Mouse (Mus musculus): ENCODE measurements around the gene Hps3. TPM values are rescaled to one million over a fixed set of nuclear protein-coding genes. Genes with fewer than 3 reads are reported as not detected.
"Not testable (repeated sequence)": the region's sequence is repeated elsewhere in the genome, so short reads cannot be mapped to it uniquely, and the experiment has no call there.

Hps3 gene
- total RNA-seq (2021), result 10 to 100 TPM; 17.9 to 18.2 TPM
- long read RNA-seq, full-length matches to known transcripts, result 10 of 15 reads
- long read RNA-seq, partial matches to known transcripts, result 0 of 15 reads
- long read RNA-seq, other reads (novel, unspliced or antisense), result 5 of 15 reads

DNA sequence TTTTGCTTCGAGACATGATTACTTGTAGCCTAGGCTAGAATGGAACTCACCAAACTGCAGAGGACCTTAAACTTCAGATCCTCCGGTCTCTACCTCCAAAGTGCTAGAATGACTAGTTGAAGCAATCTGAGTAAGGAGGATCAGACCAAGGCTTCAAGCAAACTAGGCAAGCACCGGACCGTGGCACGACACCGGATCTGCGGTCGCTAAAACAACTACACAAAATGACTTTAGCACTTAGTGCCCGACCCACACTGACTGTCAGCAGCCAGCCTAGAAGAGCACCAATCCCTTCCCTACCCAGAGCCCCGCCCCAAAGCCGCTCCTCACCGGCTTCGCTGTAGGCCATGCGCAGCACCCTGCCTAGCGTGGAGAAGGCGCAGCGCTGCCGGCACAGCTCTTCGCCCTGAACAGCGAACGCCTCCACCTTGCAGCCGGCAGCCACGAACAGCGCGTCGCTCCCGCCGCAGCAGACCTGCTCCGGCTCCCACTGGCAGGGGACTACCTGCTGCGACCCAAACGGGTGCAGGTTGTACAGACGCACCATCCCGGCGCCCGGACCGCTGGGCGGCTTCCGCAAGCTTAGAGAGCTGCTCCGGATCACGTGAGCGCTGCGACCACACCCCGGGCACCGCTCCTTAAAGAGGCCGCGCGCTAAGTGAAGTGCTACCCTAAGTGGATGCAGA lies at the start of gene Hps3:
Gene Hps3 (minus strand): TSS at position 597 of the 686 bp plus-strand sequence.
- peak; percentile 85 to 93 for DNase-seq (ENCODE audit: low spot score in 2 of 2)

DNA sequence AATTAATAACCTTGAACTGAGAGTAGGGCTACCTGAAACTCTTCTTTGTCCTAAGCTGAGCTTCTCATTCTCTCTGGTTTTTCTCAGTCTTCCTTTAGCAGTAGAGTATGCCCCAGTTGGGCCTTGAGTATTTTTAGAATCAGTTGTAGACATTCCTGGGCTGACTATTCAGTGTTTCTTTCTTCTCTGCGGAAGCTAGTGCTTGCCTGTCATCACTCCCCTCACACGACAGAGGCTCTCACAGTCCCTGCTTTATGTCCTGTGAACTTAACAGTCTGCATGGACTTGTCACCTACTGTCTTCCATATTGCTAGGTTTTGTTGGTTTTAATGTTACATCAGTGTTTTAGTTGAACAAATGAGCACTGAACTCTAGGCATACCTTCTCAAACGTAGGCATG lies 47.0 kb upstream of the Hps3 start:
- no peak for DNase-seq (ENCODE audit: low spot score in 2 of 2)

DNA sequence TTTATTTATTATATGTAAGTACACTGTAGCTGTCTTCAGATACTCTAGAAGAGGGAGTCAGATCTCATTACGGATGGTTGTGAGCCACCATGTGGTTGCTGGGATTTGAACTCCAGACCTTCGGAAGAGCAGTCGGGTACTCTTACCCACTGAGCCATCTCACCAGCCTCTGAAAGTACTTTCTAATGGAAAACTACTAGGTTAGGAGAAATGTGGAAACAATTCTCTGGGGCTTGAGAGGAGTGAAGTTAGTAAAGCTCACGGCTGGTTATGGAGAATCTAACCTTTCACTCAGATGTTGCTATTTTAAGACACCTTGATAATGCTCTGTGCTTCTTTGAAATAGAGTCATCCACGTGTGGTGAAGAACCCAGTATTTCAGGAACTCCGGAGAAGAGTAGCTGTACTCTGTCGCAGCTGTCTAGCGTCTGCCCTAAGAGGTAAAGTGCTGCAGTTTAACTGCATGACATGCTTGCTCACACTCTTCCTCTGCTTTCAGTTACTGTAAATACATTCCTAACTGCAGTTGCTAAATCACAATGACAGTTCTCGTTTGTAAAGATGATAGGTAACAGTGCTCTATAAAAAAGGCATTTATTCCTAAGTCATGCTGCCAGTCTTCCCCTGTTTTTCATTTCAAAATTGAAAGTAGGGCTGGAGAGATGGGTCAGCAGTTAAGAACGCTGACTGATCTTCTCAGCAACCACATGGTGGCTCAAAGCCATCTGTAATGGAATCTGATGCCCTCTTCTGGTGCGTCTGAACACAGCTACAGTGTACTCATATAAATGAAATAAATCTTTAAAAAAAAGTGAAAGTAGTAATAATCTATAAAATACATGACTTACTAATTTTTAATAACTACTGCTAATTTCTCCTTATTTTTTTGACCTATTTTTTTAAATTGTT lies 41.3 kb upstream of the Hps3 start:
- no peak for DNase-seq (ENCODE audit: low spot score in 2 of 2)

DNA sequence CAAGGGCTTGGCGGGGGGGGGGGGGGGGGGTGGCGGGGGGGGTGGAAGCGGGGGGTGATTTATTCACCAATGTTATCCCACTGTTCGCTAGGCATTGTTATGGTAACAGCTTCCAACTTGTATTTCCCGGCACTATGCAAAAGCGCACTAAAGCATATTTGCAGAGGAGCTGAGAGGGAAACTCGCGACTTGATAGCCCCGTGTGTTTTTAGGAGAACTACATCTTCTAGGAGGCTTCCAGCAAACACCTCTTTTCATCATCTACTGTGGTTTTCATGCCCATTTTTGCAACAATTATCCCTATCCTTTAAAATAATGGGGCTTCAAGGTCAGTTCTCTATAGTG lies 23.1 kb upstream of the Hps3 start:
- no peak for DNase-seq (ENCODE audit: low spot score in 2 of 2)

DNA sequence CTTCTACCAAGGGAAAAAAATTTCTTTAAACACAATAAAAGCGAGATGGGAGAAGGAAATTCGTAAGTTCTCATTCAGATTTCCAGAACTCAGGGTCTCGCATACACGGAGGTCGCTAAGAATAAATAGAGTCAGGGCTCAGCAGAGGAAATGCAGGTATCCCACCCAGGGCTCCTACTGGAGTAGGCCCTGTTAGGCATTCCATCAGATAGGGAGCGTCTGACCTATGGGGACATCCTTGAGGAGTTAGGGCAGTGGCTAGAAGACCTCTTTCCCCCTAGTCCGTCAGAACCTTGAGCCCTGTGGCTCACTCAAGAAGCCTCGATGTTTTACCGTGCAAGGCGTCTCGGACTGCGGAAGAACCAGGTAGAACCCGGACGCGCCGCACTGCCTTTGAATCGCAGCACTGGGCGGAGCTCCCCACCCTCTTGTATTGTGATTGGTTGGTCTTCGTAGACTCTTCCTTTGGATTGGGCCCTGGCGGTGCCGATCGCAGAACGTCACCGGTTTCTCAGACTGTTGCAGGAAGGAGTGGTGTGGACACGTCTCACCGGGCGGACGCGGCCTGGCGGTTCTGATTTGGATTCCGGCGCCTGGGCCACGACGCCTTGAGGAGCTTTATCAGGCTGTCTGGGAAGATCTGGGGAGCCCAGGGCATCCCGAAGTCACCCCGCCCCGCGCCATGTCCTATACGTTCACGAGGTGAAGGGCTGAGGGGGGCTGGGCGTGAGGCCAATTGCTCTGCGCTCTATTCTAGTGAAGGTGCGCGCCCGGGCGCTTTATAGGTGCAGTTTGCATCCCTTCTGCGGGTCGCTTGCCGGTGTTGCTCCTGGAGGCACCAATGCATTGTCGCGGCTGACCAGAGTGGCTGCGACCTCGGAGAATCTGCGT lies 22.4 kb upstream of the Hps3 start, which contains the start of gene Hltf:
Gene Hltf (plus strand): TSS at position 506 of the 891 bp plus-strand sequence.
- DNase-seq (ENCODE audit: low spot score in 2 of 2), result peak; percentile 92 to 98

DNA sequence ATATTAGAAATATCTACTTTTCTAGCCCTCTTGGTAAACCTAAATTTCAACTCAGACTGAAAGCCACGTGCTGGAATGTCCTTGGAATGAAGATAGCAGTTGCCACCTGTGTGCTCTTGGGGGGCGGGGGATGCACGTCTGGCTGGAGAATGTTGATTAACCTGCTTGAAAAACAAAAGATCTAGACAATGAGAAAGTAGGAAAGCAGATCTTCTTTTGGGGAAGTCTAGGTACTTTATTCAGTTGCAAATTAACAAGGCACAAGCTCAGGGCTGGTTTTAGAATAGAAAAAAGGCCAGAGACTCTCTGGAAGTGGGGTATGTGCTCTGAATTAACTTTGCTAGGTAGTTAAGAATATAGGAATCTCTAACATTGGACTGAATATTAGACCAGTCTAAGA lies 9.6 kb upstream of the Hps3 start:
- not testable (repeated sequence) for DNase-seq (ENCODE audit: low spot score in 2 of 2)

DNA sequence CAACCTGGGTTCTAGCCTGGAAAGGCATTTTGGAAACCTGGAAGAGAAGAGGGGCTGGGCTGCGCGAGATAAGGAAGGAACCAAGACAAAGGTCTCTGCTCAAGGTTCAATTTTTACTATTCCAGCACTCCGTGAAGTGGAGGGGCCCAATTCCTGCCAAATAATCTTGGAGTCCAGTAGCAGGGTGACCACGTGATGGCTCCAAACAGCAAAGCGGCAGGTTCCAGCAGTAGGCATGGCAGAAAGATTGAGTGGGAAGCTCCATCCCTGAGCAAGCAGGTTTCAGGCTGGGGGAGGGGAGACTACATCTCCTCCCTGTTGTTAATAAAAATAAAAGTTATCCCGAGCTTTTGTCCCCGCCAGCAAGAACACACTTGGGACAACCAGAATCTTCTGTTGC lies 6.3 kb upstream of the Hps3 start:
- DNase-seq (ENCODE audit: low spot score in 2 of 2), result not testable (repeated sequence)

DNA sequence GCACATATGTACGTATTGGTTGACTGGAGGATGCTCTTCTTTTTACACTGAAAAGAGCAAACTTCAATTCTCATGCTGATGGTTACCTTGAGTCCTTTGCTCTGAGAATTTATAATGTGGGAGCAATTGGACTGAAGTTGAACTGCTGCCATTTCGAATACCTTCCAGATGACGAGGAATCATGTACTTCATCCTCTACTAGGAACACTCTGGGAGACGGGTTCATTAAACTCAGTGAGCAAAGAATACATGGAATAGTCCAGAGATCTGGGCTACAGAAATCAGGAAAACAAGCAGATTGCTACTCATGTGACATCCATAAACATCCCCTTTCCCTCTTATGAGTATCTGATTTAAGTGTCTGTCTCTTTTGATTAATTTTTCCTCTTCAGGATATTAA lies 954 bp upstream of the Hps3 start:
- no peak for DNase-seq (ENCODE audit: low spot score in 2 of 2)

DNA sequence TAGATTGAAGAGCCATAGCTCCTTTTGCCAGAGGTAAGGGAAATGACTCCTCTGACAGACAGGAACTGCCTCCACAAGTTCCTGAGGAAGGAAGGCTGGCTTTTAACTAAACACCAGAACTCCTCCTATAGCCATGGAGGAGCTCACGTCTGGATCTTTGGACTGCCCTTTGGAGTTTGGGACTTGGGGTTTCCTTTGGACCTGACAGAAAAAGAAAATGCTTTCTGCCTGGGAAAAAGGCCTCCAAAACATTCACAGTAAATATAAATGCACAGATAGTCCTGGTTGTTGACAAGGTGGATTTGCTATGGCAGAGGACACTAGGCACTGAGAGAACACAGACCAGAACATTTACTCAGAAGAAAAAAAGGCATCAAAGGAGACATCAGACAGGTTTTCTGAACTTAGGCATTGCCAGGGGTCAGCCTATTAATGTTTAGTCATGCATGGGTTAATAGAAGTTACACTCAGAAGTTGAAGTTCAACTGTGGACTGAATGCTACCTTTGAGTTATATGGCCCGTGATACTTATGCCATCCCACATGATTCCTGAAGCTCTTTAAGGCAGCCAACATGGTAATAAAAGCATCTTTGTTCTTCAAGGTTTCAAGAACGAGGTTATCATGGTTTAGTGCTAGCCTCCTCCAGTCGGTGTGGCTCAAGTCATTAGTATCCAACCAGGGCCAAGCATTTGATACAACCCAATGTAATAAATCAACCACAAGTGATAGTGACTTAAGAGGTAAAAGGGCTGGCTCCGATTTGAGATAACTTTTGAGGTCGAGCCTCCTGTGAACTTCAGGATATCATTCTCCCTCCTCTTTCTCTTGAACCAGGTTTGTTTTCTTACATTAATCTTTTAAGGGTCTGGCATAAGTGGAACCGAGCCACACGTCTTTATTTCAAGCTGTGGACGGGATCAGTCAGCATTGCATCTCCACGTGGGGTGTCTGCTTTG lies 1.1 kb downstream of the Hps3 start:
- no peak for DNase-seq (ENCODE audit: low spot score in 2 of 2)

DNA sequence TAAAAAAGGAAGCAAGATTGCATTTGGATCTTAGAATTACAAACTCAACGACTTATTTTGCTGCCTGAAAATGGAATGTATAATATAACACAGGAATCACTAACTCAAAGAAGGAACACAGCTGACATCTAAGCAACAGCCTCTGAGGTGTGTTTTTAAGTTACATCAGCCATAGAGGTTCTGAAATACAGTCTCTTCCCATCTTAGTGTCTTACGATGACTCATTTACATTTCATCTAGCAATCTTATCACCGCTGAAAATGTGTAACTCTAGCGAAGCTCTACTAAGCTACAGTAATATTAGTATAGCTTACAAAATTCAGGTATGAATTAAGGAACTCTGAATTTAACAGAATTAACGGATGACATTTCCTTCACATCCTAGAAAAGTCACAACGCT lies 4.3 kb downstream of the Hps3 start:
- DNase-seq (ENCODE audit: low spot score in 2 of 2), result no peak

DNA sequence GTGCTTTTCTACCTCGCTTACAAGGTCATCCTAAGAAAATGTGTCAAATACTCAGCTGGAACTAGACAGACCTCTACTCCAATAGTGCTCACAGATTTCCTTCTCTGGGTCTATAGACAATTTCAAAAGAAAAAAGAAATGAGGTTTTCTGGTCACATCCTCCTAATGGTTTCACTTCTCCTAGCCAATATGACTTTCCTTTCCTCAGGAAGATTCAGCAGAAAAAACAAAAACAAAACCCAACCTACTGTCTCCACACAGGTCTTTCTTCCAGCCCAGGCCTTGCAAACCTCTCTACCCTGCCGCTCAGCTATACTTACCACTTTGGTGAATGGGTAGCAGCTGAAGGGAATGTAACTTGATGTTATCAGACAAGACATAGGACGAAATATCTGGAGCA lies 6.5 kb downstream of the Hps3 start:
- no peak for DNase-seq (ENCODE audit: low spot score in 2 of 2)

DNA sequence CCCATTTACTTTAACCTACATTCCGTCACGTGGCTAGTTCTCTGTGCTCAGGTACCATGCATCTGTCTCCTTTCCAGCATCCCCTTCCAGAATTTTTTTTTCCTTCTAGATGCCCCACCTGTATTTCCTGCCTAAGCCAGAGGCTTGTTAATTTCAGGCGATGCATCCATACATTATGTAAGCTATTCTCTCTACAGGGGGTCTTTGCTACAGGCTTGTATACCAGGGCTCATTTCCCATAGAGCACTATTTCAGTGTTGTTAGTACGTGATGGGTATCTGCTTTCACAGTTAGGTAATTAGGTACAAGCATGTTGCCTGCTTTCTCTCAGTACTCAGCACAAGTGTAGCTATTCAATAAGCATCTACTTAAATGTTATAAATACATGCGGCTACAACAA lies 7.3 kb downstream of the Hps3 start:
- DNase-seq (ENCODE audit: low spot score in 2 of 2), result no peak

DNA sequence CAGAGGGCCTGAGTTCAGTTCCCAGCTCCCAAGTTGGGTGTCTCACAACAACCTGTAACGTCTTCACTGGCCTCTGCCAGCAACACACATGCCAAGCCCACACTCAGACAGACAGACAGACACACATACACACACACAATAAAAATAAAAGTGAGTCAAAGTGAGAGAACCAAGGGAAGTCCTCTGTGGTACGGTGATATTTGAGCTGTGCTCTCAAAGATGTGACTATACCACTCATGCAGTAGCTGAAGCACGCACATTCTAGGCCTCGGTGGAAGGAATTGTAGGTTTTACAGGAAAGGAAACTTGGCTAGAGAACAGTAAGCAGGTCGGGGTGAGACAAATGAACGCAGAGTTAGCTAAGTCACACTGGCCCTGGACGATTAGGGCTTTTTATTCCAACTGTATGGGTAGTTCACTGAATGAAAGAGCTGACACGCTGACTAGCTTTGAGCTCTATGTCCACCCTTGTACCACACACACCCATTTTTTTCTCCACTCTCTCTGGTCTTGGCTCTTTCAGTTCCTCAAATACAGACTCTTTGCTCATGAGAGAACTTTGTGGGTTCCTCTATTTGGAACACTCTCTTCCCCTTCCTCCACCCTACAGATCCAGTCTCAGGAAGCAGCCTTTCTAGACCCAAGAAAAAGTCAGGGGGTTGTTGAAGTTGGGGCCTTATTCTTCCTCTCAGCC lies 8.0 kb downstream of the Hps3 start:
- DNase-seq (ENCODE audit: low spot score in 2 of 2), result no peak

DNA sequence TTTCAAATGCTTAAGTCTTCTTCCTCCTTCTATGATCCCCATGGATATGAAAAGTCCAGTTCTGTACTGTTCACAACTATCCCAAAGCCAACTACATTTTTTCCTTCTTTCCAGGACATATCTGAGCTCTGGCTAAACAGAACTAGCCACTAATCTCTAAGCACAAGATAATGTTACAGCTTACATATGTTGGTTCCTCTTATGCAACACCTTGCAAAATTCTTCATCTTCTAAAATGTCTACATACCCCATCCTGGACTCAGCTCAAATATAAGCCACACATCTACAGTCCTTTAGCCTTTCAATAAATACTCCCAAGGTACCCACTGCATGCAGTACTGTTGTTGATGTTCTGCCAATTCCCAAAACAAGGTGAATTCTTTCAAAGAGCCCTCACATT lies 8.6 kb downstream of the Hps3 start:
- no peak for DNase-seq (ENCODE audit: low spot score in 2 of 2)

DNA sequence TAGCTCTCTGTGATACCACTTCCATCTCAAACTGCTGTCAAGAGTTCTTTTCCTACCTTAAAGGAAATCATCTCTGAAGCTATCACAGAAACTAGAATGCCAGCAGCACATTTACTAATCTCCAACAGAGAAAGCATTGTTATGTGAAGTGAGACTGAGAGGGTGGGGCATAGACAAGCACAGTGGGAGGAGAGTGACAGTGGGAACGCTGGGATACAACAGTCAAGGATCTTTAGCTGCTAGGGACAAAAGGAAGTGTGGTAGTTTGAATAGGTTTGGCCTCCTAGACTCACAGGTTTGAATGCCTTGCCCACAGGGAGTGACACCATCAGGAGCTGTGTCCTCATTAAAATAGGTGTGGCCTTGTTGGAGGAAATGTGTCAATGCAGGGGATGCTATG lies 11.3 kb downstream of the Hps3 start:
- DNase-seq (ENCODE audit: low spot score in 2 of 2), result no peak

DNA sequence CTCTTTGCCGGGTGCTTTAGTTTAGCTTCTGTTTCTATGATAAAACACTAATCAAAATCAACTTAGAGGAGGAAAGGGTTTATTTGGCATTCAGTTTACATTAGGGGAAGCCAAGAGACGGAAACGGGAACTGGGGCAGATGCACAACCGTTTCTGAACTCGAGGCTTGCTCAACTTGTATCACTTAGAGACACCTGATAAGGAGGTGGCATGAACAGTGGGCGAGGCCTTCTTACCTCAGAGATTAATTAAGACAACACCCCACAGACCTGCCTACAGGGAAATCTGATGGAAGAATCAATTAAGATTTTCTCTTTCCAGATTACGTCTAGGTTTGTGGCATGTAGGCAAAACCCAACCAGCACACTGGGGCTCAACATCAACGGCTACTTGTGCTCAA lies 17.0 kb downstream of the Hps3 start:
- no peak for DNase-seq (ENCODE audit: low spot score in 2 of 2)

DNA sequence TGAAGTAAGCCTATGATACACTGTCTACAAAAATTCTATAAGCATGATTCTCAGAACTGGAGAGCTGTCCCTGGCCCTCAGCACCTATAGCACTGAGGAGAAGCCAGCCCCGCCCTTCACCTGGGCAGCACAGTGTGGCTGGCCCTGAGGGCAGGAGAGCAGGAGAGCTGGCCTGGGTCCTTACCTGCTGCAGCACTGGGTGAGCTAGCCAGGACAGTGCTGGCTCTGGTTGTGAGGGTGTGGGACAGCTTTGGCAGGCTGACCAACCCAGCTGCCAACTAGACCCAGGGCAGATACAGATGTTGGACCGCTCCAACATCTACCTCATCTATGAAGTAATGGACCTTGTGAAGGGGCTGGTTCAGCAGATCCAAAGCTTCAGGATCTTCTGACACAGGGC lies 20.7 kb downstream of the Hps3 start:
- no peak for DNase-seq (ENCODE audit: low spot score in 2 of 2)

DNA sequence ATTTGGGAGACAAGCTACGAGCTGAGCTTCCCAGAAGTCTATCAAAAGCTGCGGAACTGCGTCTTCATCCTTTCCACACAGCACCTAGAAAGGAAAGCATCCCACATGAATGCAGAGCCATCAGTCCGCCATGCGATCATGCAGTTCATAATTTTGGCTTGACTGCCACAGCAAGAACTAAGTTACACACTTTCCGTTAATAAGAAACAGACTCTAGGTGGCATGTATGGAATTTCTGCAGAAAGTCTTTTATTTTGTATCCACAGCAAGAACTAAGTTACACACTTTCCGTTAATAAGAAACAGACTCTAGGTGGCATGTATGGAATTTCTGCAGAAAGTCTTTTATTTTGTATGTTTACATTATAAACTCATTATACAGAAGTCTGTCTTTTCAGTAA lies 24.2 kb downstream of the Hps3 start:
- not testable (repeated sequence) for DNase-seq (ENCODE audit: low spot score in 2 of 2)

DNA sequence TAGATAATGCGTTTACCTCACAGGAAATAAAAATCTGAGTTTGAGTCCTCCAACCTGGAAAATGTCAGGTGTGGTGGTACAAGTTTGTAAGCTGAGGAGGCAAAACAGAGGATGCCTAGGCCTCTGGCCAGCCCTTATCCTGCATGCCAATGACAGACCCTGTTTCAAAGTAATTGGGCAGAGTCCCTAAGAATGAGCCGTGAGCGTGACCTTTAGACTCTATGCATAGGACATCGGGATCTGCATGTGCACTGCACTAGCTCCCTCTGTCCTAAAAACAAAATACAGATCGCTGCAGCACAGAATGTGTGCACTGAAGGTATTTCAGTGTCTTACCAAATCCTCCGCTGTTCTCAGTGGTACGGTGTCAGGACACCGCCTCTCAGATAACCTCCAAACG lies 24.7 kb downstream of the Hps3 start:
- no peak for DNase-seq (ENCODE audit: low spot score in 2 of 2)

DNA sequence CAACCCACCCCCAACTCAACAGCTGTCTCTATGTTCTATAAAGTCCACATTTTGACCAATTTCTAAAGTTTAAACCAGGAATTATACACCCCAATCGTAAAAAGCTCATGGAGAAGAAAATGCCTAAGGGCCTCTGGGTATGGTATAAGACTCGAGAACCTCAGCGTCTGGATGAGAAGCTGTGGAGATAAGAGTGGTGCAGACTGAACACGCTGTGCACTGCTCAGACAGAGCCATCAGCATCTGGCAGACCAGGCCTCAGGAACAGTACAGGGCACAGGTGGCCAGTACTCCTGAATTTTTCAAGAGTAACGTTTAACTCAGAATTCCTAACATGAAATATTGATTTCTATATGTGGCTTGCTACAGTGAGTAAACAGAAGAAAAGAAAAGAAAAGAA lies 27.4 kb downstream of the Hps3 start:
- no peak for DNase-seq (ENCODE audit: low spot score in 2 of 2)
